Mouse (Mus musculus) gastrocnemius, postnatal 25 days (tissue): Measurements from ENCODE around the gene Eif3c. TPM values are rescaled to one million over a fixed set of nuclear protein-coding genes. Genes with fewer than 3 reads are reported as not detected.

Experiments used
- microRNA-seq, 2 experiments: library from miRNA; unstranded; fragments of <30 nt; microRNA quantifications; one replicate each; pipeline ENCODE4 v1.2.0; 2021; ENCODE audit warnings: borderline replicate concordance in 2 of 2
- total RNA-seq, 2 experiments: library from RNA; stranded (reverse); gene quantifications; 1 replicate in 1 of 2; 2 replicates in 1 of 2; pipeline ENCODE4 v1.2.3; 2021

Eif3c gene
- total RNA-seq, 2 experiments from 2014 or later: 130 to 138 TPM

Small RNAs within 50 kb of the gene (microRNA-seq; reads per million reads assigned to microRNA genes)
- gene Mir7059: 0 to 0.79 reads per million in 2 experiments

Other genes with a start within 250 kb of the Eif3c start
- under 1 TPM in 1 of 2 experiments, not detected in 1; 0.43 TPM for gene Lat, start 196.8 kb downstream of the Eif3c start, total RNA-seq
- gene Spns1, start 189.0 kb downstream of the Eif3c start, total RNA-seq: 10 to 100 TPM; 22.9 to 23.3 TPM
- gene Nfatc2ip, start 169.7 kb downstream of the Eif3c start, total RNA-seq: 1 to 10 TPM; 2.8 to 3.2 TPM
- gene Cd19, start 151.5 kb downstream of the Eif3c start, total RNA-seq: under 1 TPM in 1 of 2 experiments, not detected in 1; 0.48 TPM
- gene Rabep2, start 137.7 kb downstream of the Eif3c start, total RNA-seq: 10 to 100 TPM; 11.2 to 14.6 TPM
- over 10,000 TPM; 22,501 to 25,220 TPM for gene Atp2a1, start 103.3 kb downstream of the Eif3c start, total RNA-seq
- 10 to 100 TPM; 41.5 to 43.9 TPM for gene Sh2b1, start 91.0 kb downstream of the Eif3c start, total RNA-seq
- 100 to 1,000 TPM; 131 to 139 TPM for gene Tufm, start 79.0 kb downstream of the Eif3c start, total RNA-seq
- gene Atxn2l, start 63.0 kb downstream of the Eif3c start, total RNA-seq: 10 to 100 TPM; 26.0 to 26.4 TPM
- gene Apobr, start 18.5 kb upstream of the Eif3c start, total RNA-seq: under 1 TPM; 0.26 to 0.59 TPM
- 10 to 100 TPM in 1 of 2 experiments, 1 to 10 TPM in 1; 8.8 to 10.6 TPM for gene Cln3, start 19.4 kb upstream of the Eif3c start, total RNA-seq
- gene Il27, start 28.5 kb upstream of the Eif3c start, total RNA-seq: not detected
- 10 to 100 TPM; 10.6 to 14.2 TPM for gene Nupr1, start 64.5 kb upstream of the Eif3c start, total RNA-seq
- 10 to 100 TPM; 24.0 to 25.1 TPM for gene Sgf29, start 82.9 kb upstream of the Eif3c start, total RNA-seq
- 10 to 100 TPM; 12.3 to 22.9 TPM for gene Sult1a1, start 110.0 kb upstream of the Eif3c start, total RNA-seq
- 10 to 100 TPM; 33.1 to 37.0 TPM for gene Bola2, start 129.0 kb upstream of the Eif3c start, total RNA-seq
- 1 to 10 TPM; 2.7 to 3.3 TPM for gene Slx1b, start 129.4 kb upstream of the Eif3c start, total RNA-seq
- gene Coro1a, start 141.4 kb upstream of the Eif3c start, total RNA-seq: 1 to 10 TPM; 2.1 to 3.3 TPM
- 10 to 100 TPM; 21.4 to 23.8 TPM for gene Mapk3, start 193.2 kb upstream of the Eif3c start, total RNA-seq
- 1 to 10 TPM in 1 of 2 experiments, under 1 TPM in 1; 0.49 to 1.6 TPM for gene Gdpd3, start 199.9 kb upstream of the Eif3c start, total RNA-seq
- gene Ypel3, start 210.5 kb upstream of the Eif3c start, total RNA-seq: 10 to 100 TPM; 63.8 to 69.0 TPM
- under 1 TPM; 0.20 to 0.62 TPM for gene Tbx6, start 215.1 kb upstream of the Eif3c start, total RNA-seq
- 10 to 100 TPM; 21.7 to 26.8 TPM for gene Ppp4c, start 226.1 kb upstream of the Eif3c start, total RNA-seq
- gene Fam57b, start 231.3 kb upstream of the Eif3c start, total RNA-seq: 10 to 100 TPM; 50.5 to 55.3 TPM